19 mouse cellular contexts compared by ENCODE assay signal in genomic region chr8:125983515-125983914, GRCm38 (mm10). TPM values are rescaled to one million over a fixed set of nuclear protein-coding genes. Genes with fewer than 3 reads are reported as not detected.
"Had no signal": no experiment of that assay in that cellular context is flagged by ENCODE, and none has a peak within 500 bp of the region (broad histone marks: within the 10 kb centered on the region; RNA-seq: fewer than 3 reads in every experiment).

No protein-coding gene starts in this region.

- H3K4me3 ChIP-seq: midbrain, embryonic 10.5 days; midbrain, embryonic 12.5 days; myocyte; neural tube, embryonic 13.5 days; neural tube, embryonic 15.5 days had no signal

- DNase-seq: lung, adult 18-20 months; lung, embryonic 14.5 days; lung, postnatal 10 days; lung, postnatal 4 days; midbrain, embryonic 14.5 days; retina, postnatal 1 day; right cerebral cortex, adult 18-20 months; right cerebral cortex, postnatal 25 days; right cerebral cortex, postnatal 4 days; spleen, adult 18-20 months; thymus, adult 18-20 months; thymus, postnatal 14 days; thymus, postnatal 36 days had no signal

- H3K4me1 ChIP-seq: neural tube, embryonic 13.5 days; neural tube, embryonic 15.5 days had no signal

- H3K27me3 ChIP-seq: midbrain, embryonic 12.5 days; neural tube, embryonic 13.5 days; neural tube, embryonic 15.5 days had no signal

- H3K9me3 ChIP-seq: midbrain, embryonic 10.5 days; midbrain, embryonic 12.5 days; neural tube, embryonic 13.5 days; neural tube, embryonic 15.5 days had no signal

- ATAC-seq: midbrain, embryonic 16.5 days had no signal

- H3K27ac ChIP-seq: midbrain, embryonic 10.5 days; midbrain, embryonic 12.5 days; neural tube, embryonic 13.5 days; neural tube, embryonic 15.5 days had no signal

- H3K36me3 ChIP-seq: midbrain, embryonic 10.5 days; midbrain, embryonic 12.5 days; neural tube, embryonic 13.5 days; neural tube, embryonic 15.5 days had no signal

RNA-seq across cellular contexts. Expression of gene Kcnk1, which starts 11.5 kb away (rescaled TPM):
- polyA plus RNA-seq: myocyte had no signal
